ENCODE assay signal across 24 mouse cellular contexts in the genomic region with DNA sequence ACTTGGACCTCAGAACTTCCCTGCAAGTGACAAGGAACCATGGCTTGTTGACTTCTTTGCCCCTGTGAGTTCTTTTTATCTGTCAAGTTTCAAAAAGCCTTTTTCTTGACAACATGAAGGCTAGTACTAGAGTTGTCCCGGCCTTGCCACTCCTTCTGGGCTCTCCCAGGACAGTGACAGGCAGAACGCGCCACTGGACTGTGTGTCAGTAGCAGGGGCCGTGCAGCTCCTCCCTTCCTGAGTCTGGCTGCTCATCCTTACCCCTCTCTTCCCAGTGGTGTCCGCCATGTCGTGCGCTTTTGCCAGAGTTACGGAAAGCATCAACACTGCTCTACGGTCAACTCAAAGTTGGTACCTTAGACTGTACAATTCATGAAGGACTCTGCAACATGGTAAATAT. TPM values are rescaled to one million over a fixed set of nuclear protein-coding genes. Genes with fewer than 3 reads are reported as not detected.
"Had no signal": no experiment of that assay in that cellular context is flagged by ENCODE, and none has a peak within 500 bp of the region (broad histone marks: within the 10 kb centered on the region; RNA-seq: fewer than 3 reads in every experiment).

No protein-coding gene starts in this region.

- H3K9ac ChIP-seq: neural tube, embryonic 12.5 days; neural tube, embryonic 13.5 days; neural tube, embryonic 15.5 days; stomach, embryonic 15.5 days had no signal

- H3K27ac ChIP-seq: neural tube, embryonic 12.5 days; neural tube, embryonic 13.5 days; neural tube, embryonic 15.5 days; stomach, embryonic 15.5 days; stomach, postnatal 0 days had no signal

- H3K4me2 ChIP-seq: neural tube, embryonic 12.5 days; neural tube, embryonic 13.5 days; neural tube, embryonic 15.5 days; stomach, embryonic 15.5 days had no signal

- H3K9me3 ChIP-seq: neural tube, embryonic 12.5 days; neural tube, embryonic 13.5 days; neural tube, embryonic 15.5 days; stomach, embryonic 15.5 days had no signal

- H3K27me3 ChIP-seq: neural tube, embryonic 12.5 days; neural tube, embryonic 13.5 days; neural tube, embryonic 15.5 days; stomach, embryonic 15.5 days had no signal

- H3K4me1 ChIP-seq: neural tube, embryonic 12.5 days; neural tube, embryonic 13.5 days; neural tube, embryonic 15.5 days; stomach, embryonic 15.5 days had no signal

- DNase-seq: retina, postnatal 1 day; right cerebral cortex, adult 18-20 months; right cerebral cortex, postnatal 14 days; right cerebral cortex, postnatal 25 days; right cerebral cortex, postnatal 4 days; spleen, adult 18-20 months; thymus, adult 18-20 months; thymus, adult 2 months; thymus, postnatal 14 days; thymus, postnatal 36 days; thymus, postnatal 4 days had no signal

- H3K4me3 ChIP-seq: neural tube, embryonic 12.5 days; neural tube, embryonic 13.5 days; neural tube, embryonic 15.5 days; stomach, embryonic 15.5 days had no signal

RNA-seq across cellular contexts. Expression of a gene that starts 48.3 kb away (rescaled TPM):
- total RNA-seq: neutrophil, adult 5-6 weeks had no signal
- polyA plus RNA-seq: neural tube, embryonic 12.5 days; neural tube, embryonic 13.5 days; neural tube, embryonic 14.5 days; neural tube, embryonic 15.5 days; small intestine, adult 2 months; spleen, adult 2 months; stomach, embryonic 14.5 days; stomach, embryonic 16.5 days; stomach, postnatal 0 days; thymus, adult 2 months; thymus, postnatal 0 days; urinary bladder, adult 2 months had no signal
